ENCODE assay signal across 8 mouse cellular contexts in genomic region chr2:27541225-27541624, GRCm38 (mm10). TPM values are rescaled to one million over a fixed set of nuclear protein-coding genes. Genes with fewer than 3 reads are reported as not detected.
DNase-seq lines count a peak whose midpoint lies in the region; ATAC-seq lines count a peak whose summit lies in the region.

No protein-coding gene starts in this region.

- H3K27me3 ChIP-seq in kidney, embryonic 15.5 days, result no peaks in the 10 kb centered on the region
- no peaks in the 10 kb centered on the region for H3K27me3 ChIP-seq in embryonic facial prominence, embryonic 15.5 days
- H3K27me3 ChIP-seq in intestine, embryonic 15.5 days (replicated peaks), result no peaks in the 10 kb centered on the region
- no peaks in the 10 kb centered on the region for H3K27me3 ChIP-seq in midbrain, embryonic 16.5 days (ENCODE audit: control insufficient read depth, insufficient read depth, low read depth, low read length)

- H3K27ac ChIP-seq in kidney, embryonic 15.5 days, result peak overlapping the region; percentile 87
- H3K27ac ChIP-seq in embryonic facial prominence, embryonic 15.5 days (replicated peaks), result no peak overlapping the region
- no peak overlapping the region for H3K27ac ChIP-seq in intestine, embryonic 15.5 days
- no peak overlapping the region for H3K27ac ChIP-seq in midbrain, embryonic 16.5 days (ENCODE audit: low read length)

- H3K36me3 ChIP-seq in kidney, embryonic 15.5 days, result peaks cover 13% of the 10 kb centered on the region
- H3K36me3 ChIP-seq in embryonic facial prominence, embryonic 15.5 days, result peaks cover 4% of the 10 kb centered on the region
- H3K36me3 ChIP-seq in intestine, embryonic 15.5 days, result no peaks in the 10 kb centered on the region
- no peaks in the 10 kb centered on the region; the same call in 1 of the 2 replicates for H3K36me3 ChIP-seq in midbrain, embryonic 16.5 days (ENCODE audit: control insufficient read depth, insufficient read depth, low read length)

- H3K9ac ChIP-seq in kidney, embryonic 15.5 days, result peak overlapping the region; percentile 60
- H3K9ac ChIP-seq in embryonic facial prominence, embryonic 15.5 days, result no peak overlapping the region
- no peak overlapping the region for H3K9ac ChIP-seq in intestine, embryonic 15.5 days
- H3K9ac ChIP-seq in midbrain, embryonic 16.5 days (ENCODE audit: low read depth, low read length), result peak overlapping the region; percentile 62; the same call in 1 of the 2 replicates

- WGBS in kidney, embryonic 15.5 days, result 86% methylated on average over 3 of the region's 3 CpGs
- 86% methylated on average over 3 of the region's 3 CpGs for WGBS in embryonic facial prominence, embryonic 15.5 days
- 88% methylated on average over 3 of the region's 3 CpGs for WGBS in intestine, embryonic 15.5 days
- 91% methylated on average over 3 of the region's 3 CpGs for WGBS in midbrain, embryonic 16.5 days

- peak overlapping the region; percentile 47 for H3K4me3 ChIP-seq in kidney, embryonic 15.5 days (replicated peaks)
- peak overlapping the region; percentile 45 for H3K4me3 ChIP-seq in embryonic facial prominence, embryonic 15.5 days (replicated peaks)
- no peak overlapping the region for H3K4me3 ChIP-seq in intestine, embryonic 15.5 days (replicated peaks)
- H3K4me3 ChIP-seq in midbrain, embryonic 16.5 days (ENCODE audit: low read depth, low read length), result no peak overlapping the region

- no peak for DNase-seq in kidney, postnatal 14 days
- no peak for DNase-seq in layer of hippocampus, postnatal 36 days
- no peak for DNase-seq in lung, postnatal 4 days

- H3K4me2 ChIP-seq in kidney, embryonic 15.5 days, result peak overlapping the region; percentile 72
- H3K4me2 ChIP-seq in embryonic facial prominence, embryonic 15.5 days (replicated peaks), result peak overlapping the region; percentile 69
- H3K4me2 ChIP-seq in intestine, embryonic 15.5 days (replicated peaks), result peak overlapping the region; percentile 57
- peak overlapping the region; percentile 73 for H3K4me2 ChIP-seq in midbrain, embryonic 16.5 days (ENCODE audit: low read length)

- peaks cover 18% of the 10 kb centered on the region for H3K4me1 ChIP-seq in kidney, embryonic 15.5 days
- peaks cover 19% of the 10 kb centered on the region for H3K4me1 ChIP-seq in embryonic facial prominence, embryonic 15.5 days
- 0 out of 2 replicates have a peak, but pooled peaks cover 9% of the 10 kb centered on the region for H3K4me1 ChIP-seq in intestine, embryonic 15.5 days (replicated peaks)
- H3K4me1 ChIP-seq in midbrain, embryonic 16.5 days (ENCODE audit: control insufficient read depth, insufficient read depth, low read length), result peaks cover 14% of the 10 kb centered on the region

- H3K9me3 ChIP-seq in kidney, embryonic 15.5 days (replicated peaks), result no peaks in the 10 kb centered on the region
- no peaks in the 10 kb centered on the region for H3K9me3 ChIP-seq in embryonic facial prominence, embryonic 15.5 days (replicated peaks)
- H3K9me3 ChIP-seq in intestine, embryonic 15.5 days, result no peaks in the 10 kb centered on the region
- no peaks in the 10 kb centered on the region for H3K9me3 ChIP-seq in midbrain, embryonic 16.5 days (replicated peaks; ENCODE audit: control insufficient read depth, low read length, poor library complexity, severe bottlenecking)

- ATAC-seq in kidney, embryonic 15.5 days (replicated peaks; ENCODE audit: low FRiP score), result no peak
- no peak for ATAC-seq in embryonic facial prominence, embryonic 15.5 days (ENCODE audit: insufficient number of reproducible peaks, low FRiP score, low TSS enrichment, low read depth)
- no peak for ATAC-seq in intestine, embryonic 15.5 days
- ATAC-seq in midbrain, embryonic 16.5 days, result no peak
- ATAC-seq in granulocyte monocyte progenitor cell, adult 5-6 weeks (replicated peaks; ENCODE audit: poor library complexity, severe bottlenecking), result no peak

RNA-seq across cellular contexts. Expression of gene Wdr5, which starts 26.3 kb away (rescaled TPM):
- 63.2 and 65.9 TPM in 2 replicates for polyA plus RNA-seq in kidney, embryonic 15.5 days (2015; fragmentation: Nextera tagmentation; extraction: Ambion mirVana)
- polyA plus RNA-seq in embryonic facial prominence, embryonic 15.5 days (2015; fragmentation: Nextera tagmentation; extraction: Ambion mirVana), result 51.8 and 52.1 TPM in 2 replicates
- 49.6 and 50.2 TPM in 2 replicates for polyA plus RNA-seq in intestine, embryonic 15.5 days (2015; fragmentation: Nextera tagmentation; extraction: Ambion mirVana)
- polyA plus RNA-seq in midbrain, embryonic 16.5 days (2015; fragmentation: Nextera tagmentation; extraction: Ambion mirVana), result 42.6 and 44.4 TPM in 2 replicates
- total RNA-seq in layer of hippocampus, postnatal 36 days (2021), result 10 to 100 TPM; 27.1 to 27.7 TPM
- 61.9 and 77.1 TPM in 2 replicates for total RNA-seq in granulocyte monocyte progenitor cell, adult 5-6 weeks (2014; fragmentation: Nextera tagmentation)
- 76.8 and 88.0 TPM in 2 replicates for total RNA-seq in granulocyte monocyte progenitor cell, adult 5-6 weeks (2017)

RNA-seq across cellular contexts. Expression of gene Brd3, which starts 33.8 kb away (rescaled TPM):
- polyA plus RNA-seq in kidney, embryonic 15.5 days (2015; fragmentation: Nextera tagmentation; extraction: Ambion mirVana), result 124 and 125 TPM in 2 replicates
- polyA plus RNA-seq in embryonic facial prominence, embryonic 15.5 days (2015; fragmentation: Nextera tagmentation; extraction: Ambion mirVana), result 106 and 121 TPM in 2 replicates
- polyA plus RNA-seq in intestine, embryonic 15.5 days (2015; fragmentation: Nextera tagmentation; extraction: Ambion mirVana), result 85.7 and 91.2 TPM in 2 replicates
- 141 and 142 TPM in 2 replicates for polyA plus RNA-seq in midbrain, embryonic 16.5 days (2015; fragmentation: Nextera tagmentation; extraction: Ambion mirVana)
- total RNA-seq in layer of hippocampus, postnatal 36 days (2021), result 10 to 100 TPM; 54.5 to 56.6 TPM
- total RNA-seq in granulocyte monocyte progenitor cell, adult 5-6 weeks (2014; fragmentation: Nextera tagmentation), result 35.9 and 65.0 TPM in 2 replicates
- total RNA-seq in granulocyte monocyte progenitor cell, adult 5-6 weeks (2017), result 25.6 and 26.3 TPM in 2 replicates

Comparison
In these comparisons a context has a peak if more than half of its experiments do, and no peak if none do; other contexts are left out.
1. H3K4me3 ChIP-seq: peak in kidney, embryonic 15.5 days (single experiment) and embryonic facial prominence, embryonic 15.5 days (single experiment); none in intestine, embryonic 15.5 days (single experiment) and midbrain, embryonic 16.5 days (single experiment).
2. H3K9ac ChIP-seq: peak in kidney, embryonic 15.5 days (single experiment) and midbrain, embryonic 16.5 days (single experiment); none in embryonic facial prominence, embryonic 15.5 days (single experiment) and intestine, embryonic 15.5 days (single experiment).
3. Peak in every context shown above with its lines, with median percentiles within 50 percentile points of each other: H3K4me2 ChIP-seq.